Mouse (Mus musculus) cortical plate, adult 2 months (tissue): ENCODE results near the gene Farp1.

Experiments used
- CTCF ChIP-seq: fragments of 200-500 bp; IDR thresholded peaks from 2 replicates; pipeline ENCODE4 v1.5.1; 2011; ENCODE audit warnings: mild to moderate bottlenecking, control low read depth, low read length; ENCODE audit not compliant: insufficient read depth; ENCODE audit errors: extremely low read depth
- POLR2A ChIP-seq: fragments of 200-500 bp; IDR thresholded peaks from 2 replicates; pipeline ENCODE4 v1.6.1; 2011; ENCODE audit warnings: mild to moderate bottlenecking, low read length, control low read depth; ENCODE audit not compliant: insufficient read depth; ENCODE audit errors: extremely low read depth

DNA sequence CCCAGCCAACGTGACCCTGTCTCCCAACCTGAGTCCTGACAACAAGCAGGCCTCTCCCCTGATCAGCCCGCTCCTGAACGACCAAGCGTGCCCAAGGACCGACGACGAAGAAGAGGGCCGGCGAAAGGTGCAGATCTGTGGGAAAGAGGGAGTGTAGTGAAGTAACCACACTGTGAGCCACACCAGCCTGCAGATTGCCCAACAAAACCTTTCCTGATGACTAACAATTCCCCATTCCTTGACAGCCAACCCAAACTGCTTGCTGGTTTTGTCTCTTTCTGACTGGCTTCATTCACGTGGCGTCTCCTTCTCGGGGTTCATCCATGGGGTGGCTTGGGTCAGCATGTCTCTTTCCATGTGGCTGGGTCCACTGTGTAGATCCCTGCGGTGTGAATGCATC, 220.5 kb downstream of the Farp1 start:
- TF ChIP-seq POLR2A (no peak), CTCF (no peak)
